Mouse (Mus musculus) liver, embryonic 16.5 days (tissue): ENCODE data around the gene Pdxp. TPM values are rescaled to one million over a fixed set of nuclear protein-coding genes. Genes with fewer than 3 reads are reported as not detected.

Experiments
- ATAC-seq: fragments of 200-750 bp; cut with Nextera tagmentation; 2 replicates; pipeline ENCODE4 v1.8.0; 2017; ENCODE audit warnings: low read depth, mild to moderate bottlenecking, moderate number of reproducible peaks, moderate library complexity
- H3K27ac ChIP-seq: fragments of 300-500 bp; sonication (generic); 2 replicates; pipeline ENCODE4 v1.5.1; 2014; ENCODE audit warnings: mild to moderate bottlenecking, low read length
- H3K27me3 ChIP-seq: fragments of 300-500 bp; sonication (generic); 2 replicates; pipeline ENCODE4 v1.6.1; 2014; ENCODE audit warnings: low read depth, low read length, mixed read lengths; ENCODE audit not compliant: control insufficient read depth, insufficient read depth
- H3K36me3 ChIP-seq: fragments of 300-500 bp; sonication (generic); 2 replicates; pipeline ENCODE4 v1.6.1; 2014; ENCODE audit warnings: mild to moderate bottlenecking; ENCODE audit not compliant: control insufficient read depth, insufficient read depth
- H3K4me1 ChIP-seq: fragments of 300-500 bp; sonication (generic); 2 replicates; pipeline ENCODE4 v1.6.1; 2014; ENCODE audit warnings: low read depth, low read length, mixed read lengths; ENCODE audit not compliant: control insufficient read depth
- H3K4me2 ChIP-seq: fragments of 300-500 bp; sonication (generic); 2 replicates; pipeline ENCODE4 v1.6.1; 2014; ENCODE audit warnings: low read depth, low read length, mixed read lengths
- H3K4me3 ChIP-seq: fragments of 300-500 bp; sonication (generic); 2 replicates; pipeline ENCODE4 v1.5.1; 2014; ENCODE audit warnings: low read depth, mild to moderate bottlenecking, low read length
- H3K9ac ChIP-seq: fragments of 300-500 bp; sonication (generic); 2 replicates; pipeline ENCODE4 v1.6.1; 2014; ENCODE audit warnings: low read depth, low read length
- H3K9me3 ChIP-seq: fragments of 300-500 bp; sonication (generic); replicated peaks from 2 replicates; pipeline ENCODE4 v1.6.1; 2016; ENCODE audit warnings: low read length; ENCODE audit not compliant: control insufficient read depth
- WGBS: fragments of 180-500 bp; shearing (Covaris S2); extraction: QIAGEN DNeasy Blood & Tissue Kit; methylation state at CpG from one replicate; pipeline ENCODE4 v1.1.7; 2014; ENCODE audit not compliant: insufficient replicate concordance; 5-methylcytosine and 5-hydroxymethylcytosine counted together
- polyA plus RNA-seq: library from polyadenylated mRNA; unstranded; fragments of >200 nt; fragmentation: Nextera tagmentation; extraction: Ambion mirVana; gene quantifications from 2 replicates; pipeline ENCODE4 v1.2.1, GENCODE M21; 2015

Gene Pdxp
- polyA plus RNA-seq, 1 experiment from 2014 or later, result 2.7 TPM

- peak overlapping the region; percentile 56 for H3K27ac ChIP-seq
- ATAC-seq, result no peak
- no peaks in the 10 kb centered on the region for H3K27me3 ChIP-seq
- H3K9me3 ChIP-seq, result no peaks in the 10 kb centered on the region
- H3K4me2 ChIP-seq, result peak overlapping the region; percentile 95
- no peaks in the 10 kb centered on the region; the same call in 1 of the 2 replicates for H3K36me3 ChIP-seq
- 43% methylated on average over 8 of the region's 8 CpGs for WGBS
- H3K9ac ChIP-seq, result no peak overlapping the region
- H3K4me3 ChIP-seq, result peak overlapping the region; percentile 63
- peaks cover 57% of the 10 kb centered on the region for H3K4me1 ChIP-seq
These were observed 14.8 kb downstream of the Pdxp start for GRCm38 (mm10) chr15:78928539-78928938.

- H3K4me2 ChIP-seq, result no peak overlapping the region
- H3K4me1 ChIP-seq, result peaks cover 45% of the 10 kb centered on the region
- WGBS, result 81% methylated on average over 6 of the region's 6 CpGs
- no peak for ATAC-seq
- H3K9me3 ChIP-seq, result no peaks in the 10 kb centered on the region
- H3K27me3 ChIP-seq, result no peaks in the 10 kb centered on the region
- H3K9ac ChIP-seq, result no peak overlapping the region
- H3K36me3 ChIP-seq, result no peaks in the 10 kb centered on the region; the same call in 1 of the 2 replicates
- 0 out of 2 replicates have a peak overlapping the region, but pooled peaks have one; percentile 2 for H3K27ac ChIP-seq
- H3K4me3 ChIP-seq, result no peak overlapping the region
These were observed 16.5 kb downstream of the Pdxp start for GRCm38 (mm10) chr15:78930192-78930706.

GRCm38 (mm10) chr15:78930801-78931426 lies 17.2 kb downstream of the Pdxp start:
- Histone ChIP-seq H3K27ac (peak overlapping the region; percentile 35; the same call in 1 of the 2 replicates), H3K36me3 (no peaks in the 10 kb centered on the region; the same call in 1 of the 2 replicates), H3K9ac (no peak overlapping the region), H3K4me3 (no peak overlapping the region), H3K4me2 (no peak overlapping the region), H3K9me3 (no peaks in the 10 kb centered on the region), H3K4me1 (peaks cover 45% of the 10 kb centered on the region), H3K27me3 (no peaks in the 10 kb centered on the region)
- no peak for ATAC-seq
- 86% methylated on average over 7 of the region's 7 CpGs for WGBS

GRCm38 (mm10) chr15:78931577-78931976 lies 17.9 kb downstream of the Pdxp start:
- no peaks in the 10 kb centered on the region; the same call in 1 of the 2 replicates for H3K36me3 ChIP-seq
- no peaks in the 10 kb centered on the region for H3K9me3 ChIP-seq
- H3K9ac ChIP-seq, result no peak overlapping the region
- peak; percentile 25 for ATAC-seq
- H3K27ac ChIP-seq, result peak overlapping the region; percentile 35
- 3% methylated on average over 3 of the region's 3 CpGs for WGBS
- H3K4me3 ChIP-seq, result no peak overlapping the region
- no peaks in the 10 kb centered on the region for H3K27me3 ChIP-seq
- no peak overlapping the region for H3K4me2 ChIP-seq
- peaks cover 45% of the 10 kb centered on the region for H3K4me1 ChIP-seq

GRCm38 (mm10) chr15:78934784-78935320 lies 21.1 kb downstream of the Pdxp start, which contains the start of gene Nol12:
Nol12 (plus strand) TSS chr15:78934933.
- H3K27ac ChIP-seq, result peak within 1 kb of the TSS; percentile 35
- peak; percentile 79 for ATAC-seq
- under 1% methylated on average over 42 of the region's 42 CpGs for WGBS

GRCm38 (mm10) chr15:78936403-78936802 lies 22.7 kb downstream of the Pdxp start:
- whole genome bisulfite sequencing, result 63% methylated on average over 12 of the region's 12 CpGs
- peaks cover 17% of the 10 kb centered on the region for H3K36me3 ChIP-seq
- peak overlapping the region; percentile 86 for H3K4me3 ChIP-seq
- peak; percentile 76 for ATAC-seq
- H3K9ac ChIP-seq, result peak overlapping the region; percentile 66
- no peaks in the 10 kb centered on the region for H3K9me3 ChIP-seq
- peaks cover 27% of the 10 kb centered on the region for H3K4me1 ChIP-seq
- no peaks in the 10 kb centered on the region for H3K27me3 ChIP-seq
- peak overlapping the region; percentile 58 for H3K27ac ChIP-seq
- H3K4me2 ChIP-seq, result peak overlapping the region; percentile 69

More at GRCm38 (mm10) chr15:78934784-78935320, 21.1 kb downstream of the Pdxp start, which contains the start of gene Nol12:
- peaks cover 4% of the 10 kb centered on the region for H3K36me3 ChIP-seq
- H3K4me3 ChIP-seq, result peak within 1 kb of the TSS; percentile 86
- H3K9ac ChIP-seq, result peak within 1 kb of the TSS; percentile 66
- peak within 1 kb of the TSS; percentile 69 for H3K4me2 ChIP-seq
- H3K9me3 ChIP-seq, result no peaks in the 10 kb centered on the region
- no peaks in the 10 kb centered on the region for H3K27me3 ChIP-seq
- peaks cover 30% of the 10 kb centered on the region for H3K4me1 ChIP-seq

GRCm38 (mm10) chr15:78937311-78937710 lies 23.6 kb downstream of the Pdxp start:
- Histone ChIP-seq H3K27ac (no peak overlapping the region), H3K4me1 (peaks cover 23% of the 10 kb centered on the region), H3K9me3 (no peaks in the 10 kb centered on the region), H3K36me3 (peaks cover 18% of the 10 kb centered on the region), H3K27me3 (no peaks in the 10 kb centered on the region), H3K9ac (no peak overlapping the region), H3K4me3 (no peak overlapping the region), H3K4me2 (no peak overlapping the region)
- no peak for ATAC-seq
- 89% methylated on average over 10 of the region's 10 CpGs for WGBS

GRCm38 (mm10) chr15:78937963-78938362 lies 24.2 kb downstream of the Pdxp start:
- H3K27me3 ChIP-seq, result no peaks in the 10 kb centered on the region
- no peak overlapping the region for H3K27ac ChIP-seq
- H3K4me1 ChIP-seq, result peaks cover 26% of the 10 kb centered on the region
- no peak for ATAC-seq
- no peaks in the 10 kb centered on the region for H3K9me3 ChIP-seq
- WGBS, result 78% methylated on average over 2 of the region's 2 CpGs
- no peak overlapping the region for H3K9ac ChIP-seq
- peaks cover 18% of the 10 kb centered on the region for H3K36me3 ChIP-seq
- no peak overlapping the region for H3K4me3 ChIP-seq
- H3K4me2 ChIP-seq, result no peak overlapping the region

- no peak for ATAC-seq
- Histone ChIP-seq H3K4me1 (peaks cover 22% of the 10 kb centered on the region), H3K4me2 (no peak overlapping the region), H3K36me3 (peaks cover 18% of the 10 kb centered on the region), H3K4me3 (no peak overlapping the region), H3K27ac (no peak overlapping the region), H3K9ac (no peak overlapping the region), H3K27me3 (no peaks in the 10 kb centered on the region), H3K9me3 (no peaks in the 10 kb centered on the region)
- 85% methylated on average over 13 of the region's 13 CpGs for WGBS
These were observed 26.6 kb downstream of the Pdxp start for GRCm38 (mm10) chr15:78940325-78940724.
